Mouse (Mus musculus): ENCODE results near the gene Tmem51.
"Not testable (repeated sequence)": the region's sequence is repeated elsewhere in the genome, so short reads cannot be mapped to it uniquely, and the experiment has no call there.

The Tmem51 gene

GRCm38 (mm10) chr4:142028533-142028932 lies 55.6 kb downstream of the Tmem51 start:
- in situ Hi-C loops (cut with MboI; ENCODE audit: low sequenced_read_pairs) = no loop called here

GRCm38 (mm10) chr4:142026965-142027364 lies 57.1 kb downstream of the Tmem51 start:
- in situ Hi-C loops (cut with MboI; ENCODE audit: low sequenced_read_pairs) = no loop called here

GRCm38 (mm10) chr4:142024536-142024935 lies 59.6 kb downstream of the Tmem51 start:
- in situ Hi-C loops (cut with MboI; ENCODE audit: low sequenced_read_pairs) = loop anchor here (25.0 kb wide), 1 partner anchor 988 kb away; no protein-coding TSS in a partner anchor

GRCm38 (mm10) chr4:142023166-142023565 lies 60.9 kb downstream of the Tmem51 start:
- in situ Hi-C loops (cut with MboI; ENCODE audit: low sequenced_read_pairs) = loop anchor here (25.0 kb wide), 1 partner anchor 989 kb away; no protein-coding TSS in a partner anchor

GRCm38 (mm10) chr4:142017686-142018085 lies 66.4 kb downstream of the Tmem51 start:
- in situ Hi-C loops (cut with MboI; ENCODE audit: low sequenced_read_pairs) = loop anchor here (10.0 to 25.0 kb wide), 2 partner anchors 67 to 995 kb away; partner anchors contain the start of gene Tmem51

GRCm38 (mm10) chr4:142014659-142015608 lies 69.2 kb downstream of the Tmem51 start, which contains the start of gene Fhad1:
Gene Fhad1, minus strand, starts transcription at chr4:142015082.
- in situ Hi-C loops (cut with MboI; ENCODE audit: low sequenced_read_pairs) = loop anchor here (10.0 to 25.0 kb wide), 2 partner anchors 70 to 997 kb away; partner anchors contain the start of gene Tmem51

- in situ Hi-C loops (cut with MboI; ENCODE audit: low sequenced_read_pairs) = loop anchor here (10.0 to 25.0 kb wide), 2 partner anchors 74 to 1001 kb away; partner anchors contain the start of gene Tmem51
Observed at GRCm38 (mm10) chr4:142011236-142011635, 72.9 kb downstream of the Tmem51 start.

- in situ Hi-C loops (cut with MboI; ENCODE audit: low sequenced_read_pairs) = loop anchor here (10.0 to 25.0 kb wide), 2 partner anchors 74 to 1002 kb away; partner anchors contain the start of gene Tmem51
Observed at GRCm38 (mm10) chr4:142010441-142010840, 73.7 kb downstream of the Tmem51 start.

- in situ Hi-C loops (cut with MboI; ENCODE audit: low sequenced_read_pairs) = loop anchor here (25.0 kb wide), 1 partner anchor 1004 kb away; no protein-coding TSS in a partner anchor
Observed at GRCm38 (mm10) chr4:142008206-142008605, 75.9 kb downstream of the Tmem51 start.

- in situ Hi-C loops (cut with MboI; ENCODE audit: low sequenced_read_pairs) = loop anchor here (25.0 kb wide), 1 partner anchor 1012 kb away; no protein-coding TSS in a partner anchor
Observed at GRCm38 (mm10) chr4:142000581-142000980, 83.5 kb downstream of the Tmem51 start.

- in situ Hi-C loops (cut with MboI; ENCODE audit: low sequenced_read_pairs) = loop anchor here (25.0 kb wide), 1 partner anchor 1013 kb away; no protein-coding TSS in a partner anchor
Observed at GRCm38 (mm10) chr4:141999494-142000074, 84.5 kb downstream of the Tmem51 start.

- in situ Hi-C loops (cut with MboI; ENCODE audit: low sequenced_read_pairs) = no loop called here
Observed at GRCm38 (mm10) chr4:141998282-141998821, 85.8 kb downstream of the Tmem51 start.

- in situ Hi-C loops (cut with MboI; ENCODE audit: low sequenced_read_pairs) = no loop called here
Observed at GRCm38 (mm10) chr4:141996880-141997279, 87.2 kb downstream of the Tmem51 start.

GRCm38 (mm10) chr4:141996086-141996485 lies 88.0 kb downstream of the Tmem51 start:
- in situ Hi-C loops (cut with MboI; ENCODE audit: low sequenced_read_pairs) = no loop called here

GRCm38 (mm10) chr4:141994062-141994471 lies 90.0 kb downstream of the Tmem51 start:
- in situ Hi-C loops (cut with MboI; ENCODE audit: low sequenced_read_pairs) = not testable (repeated sequence)

GRCm38 (mm10) chr4:141993347-141994061 lies 90.6 kb downstream of the Tmem51 start:
- in situ Hi-C loops (cut with MboI; ENCODE audit: low sequenced_read_pairs) = no loop called here

- in situ Hi-C loops (cut with MboI; ENCODE audit: low sequenced_read_pairs) = no loop called here
Observed at GRCm38 (mm10) chr4:141992530-141993204, 91.4 kb downstream of the Tmem51 start.

GRCm38 (mm10) chr4:141988178-141988577 lies 95.9 kb downstream of the Tmem51 start:
- in situ Hi-C loops (cut with MboI; ENCODE audit: low sequenced_read_pairs) = no loop called here

- in situ Hi-C loops (cut with MboI; ENCODE audit: low sequenced_read_pairs) = no loop called here
Observed at GRCm38 (mm10) chr4:141983689-141984088, 100.4 kb downstream of the Tmem51 start.

GRCm38 (mm10) chr4:141981475-141981874 lies 102.6 kb downstream of the Tmem51 start:
- in situ Hi-C loops (cut with MboI; ENCODE audit: low sequenced_read_pairs) = no loop called here

Measured in CH12F3 (cell line).